Mouse (Mus musculus): Measurements from ENCODE around the gene Spo11. TPM values are rescaled to one million over a fixed set of nuclear protein-coding genes. Genes with fewer than 3 reads are reported as not detected.

Gene Spo11
- polyA plus RNA-seq, 1 experiment from 2014 or later, result 0.20 TPM

- Histone ChIP-seq H3K27me3 (ENCODE audit: low read depth, poor library complexity, severe bottlenecking) (peaks cover 3% of the 10 kb centered on the region; the same call in 1 of the 2 replicates), H3K4me3 (no peak overlapping the region), H3K4me1 (peaks cover 19% of the 10 kb centered on the region), H3K36me3 (no peaks in the 10 kb centered on the region), H3K9me3 (replicated peaks) (no peaks in the 10 kb centered on the region), H3K27ac (replicated peaks) (no peak overlapping the region)
- 92% methylated on average over 5 of the region's 5 CpGs for WGBS
- no peak for DNase-seq (ENCODE audit: low spot score)
Measured at GRCm38 (mm10) chr2:172966480-172966879, 11.0 kb upstream of the Spo11 start.

GRCm38 (mm10) chr2:172971865-172972264 is 5.6 kb upstream of the Spo11 start:
- Histone ChIP-seq H3K4me3 (no peak overlapping the region), H3K27me3 (ENCODE audit: low read depth, poor library complexity, severe bottlenecking) (peaks cover 4% of the 10 kb centered on the region; the same call in 1 of the 2 replicates), H3K36me3 (no peaks in the 10 kb centered on the region), H3K4me1 (peaks cover 26% of the 10 kb centered on the region), H3K27ac (replicated peaks) (no peak overlapping the region), H3K9me3 (replicated peaks) (no peaks in the 10 kb centered on the region)
- no peak for DNase-seq (ENCODE audit: low spot score)
- 84% methylated on average over 2 of the region's 2 CpGs for WGBS

- H3K4me1 ChIP-seq, result peaks cover 41% of the 10 kb centered on the region
- WGBS, result 36% methylated on average over 7 of the region's 7 CpGs
- H3K27ac ChIP-seq (replicated peaks), result no peak overlapping the region
Measured at GRCm38 (mm10) chr2:172973806-172974565, 3.5 kb upstream of the Spo11 start.

DNA sequence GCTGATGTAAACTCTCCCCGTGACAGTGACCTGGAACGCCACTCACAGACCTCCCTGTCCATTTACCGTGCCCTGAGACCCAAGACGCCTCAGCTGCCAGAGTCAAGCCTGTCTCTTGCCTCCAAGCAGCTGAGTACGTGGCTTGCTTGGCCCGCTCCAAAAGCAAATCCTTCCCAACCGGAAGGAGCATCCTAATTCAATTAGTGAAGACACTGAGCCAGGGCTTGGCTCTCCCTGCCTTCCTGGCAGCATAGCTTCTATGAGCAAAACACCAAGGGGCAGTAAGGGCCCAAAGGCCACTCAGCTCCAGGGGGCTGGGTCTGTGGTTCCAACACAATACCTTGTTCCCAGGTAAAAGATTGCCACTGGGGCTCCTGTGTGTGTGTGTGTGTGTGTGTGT is 2.8 kb upstream of the Spo11 start:
- WGBS, result 31% methylated on average over 7 of the region's 7 CpGs
- no peak overlapping the region for H3K4me3 ChIP-seq
- peaks cover 41% of the 10 kb centered on the region for H3K4me1 ChIP-seq
- no peaks in the 10 kb centered on the region for H3K36me3 ChIP-seq
- H3K9me3 ChIP-seq (replicated peaks), result peaks cover 2% of the 10 kb centered on the region
- no peak for DNase-seq (ENCODE audit: low spot score)
- H3K27ac ChIP-seq (replicated peaks), result no peak overlapping the region
- H3K27me3 ChIP-seq (ENCODE audit: low read depth, poor library complexity, severe bottlenecking), result peaks cover 17% of the 10 kb centered on the region

More at GRCm38 (mm10) chr2:172973806-172974565, 3.5 kb upstream of the Spo11 start:
- no peak for DNase-seq (ENCODE audit: low spot score)
- no peaks in the 10 kb centered on the region for H3K9me3 ChIP-seq (replicated peaks)
- no peaks in the 10 kb centered on the region for H3K36me3 ChIP-seq
- no peak overlapping the region for H3K4me3 ChIP-seq
- H3K27me3 ChIP-seq (ENCODE audit: low read depth, poor library complexity, severe bottlenecking), result peaks cover 17% of the 10 kb centered on the region

DNA sequence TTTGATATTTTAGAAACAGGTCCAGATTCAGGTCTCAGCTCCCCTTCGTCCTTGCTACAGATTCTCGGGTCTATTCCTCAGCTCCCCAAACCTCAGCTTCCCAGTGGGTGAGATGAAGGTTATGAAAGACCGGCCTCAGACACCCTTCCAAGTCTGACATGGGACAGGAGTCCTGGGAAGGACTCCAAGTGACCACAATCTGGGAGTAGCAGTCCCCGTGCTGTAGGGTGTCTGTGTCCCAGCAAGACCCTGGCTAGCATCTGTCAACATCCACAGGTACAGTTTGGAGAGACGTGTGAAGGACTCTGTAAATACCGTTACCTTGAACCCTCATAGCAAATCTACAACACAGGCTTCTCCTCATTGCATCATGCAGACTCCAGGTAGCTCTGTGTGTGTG is 2.3 kb upstream of the Spo11 start:
- H3K27ac ChIP-seq (replicated peaks), result no peak overlapping the region
- peaks cover 6% of the 10 kb centered on the region for H3K9me3 ChIP-seq (replicated peaks)
- peaks cover 41% of the 10 kb centered on the region for H3K4me1 ChIP-seq
- 86% methylated on average over 6 of the region's 6 CpGs for WGBS
- H3K36me3 ChIP-seq, result no peaks in the 10 kb centered on the region
- H3K4me3 ChIP-seq, result no peak overlapping the region
- no peak for DNase-seq (ENCODE audit: low spot score)
- peaks cover 17% of the 10 kb centered on the region for H3K27me3 ChIP-seq (ENCODE audit: low read depth, poor library complexity, severe bottlenecking)

DNA sequence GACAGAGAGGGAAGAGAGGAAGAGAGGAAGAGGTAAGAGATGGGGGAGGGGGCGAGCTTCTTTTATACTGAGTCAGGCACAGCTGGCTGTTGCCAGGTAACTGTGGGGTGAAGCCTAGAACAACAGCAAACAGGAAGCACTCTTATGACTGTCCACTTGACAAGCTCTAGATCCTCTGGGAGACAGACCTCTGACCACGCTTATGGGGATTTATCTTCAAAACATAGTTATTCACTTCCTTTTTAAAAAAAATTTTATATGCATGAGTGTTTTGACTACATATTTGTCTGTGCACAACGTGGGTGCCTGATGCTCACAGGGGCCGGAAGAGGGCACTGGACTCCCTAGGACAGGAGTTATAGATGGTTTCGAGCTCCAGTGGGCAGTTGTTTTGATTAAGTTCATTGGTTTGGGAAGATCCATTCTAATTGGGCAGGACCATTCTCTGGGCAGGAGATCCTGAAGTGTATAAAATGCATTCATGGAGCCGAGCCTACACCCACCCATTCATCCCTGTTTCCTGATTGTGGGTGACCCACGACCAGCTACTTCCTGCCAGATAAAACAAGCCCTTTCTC is 750 bp upstream of the Spo11 start:
- Histone ChIP-seq H3K4me1 (peaks cover 41% of the 10 kb centered on the region), H3K27ac (replicated peaks) (peak overlapping the region; percentile 72), H3K36me3 (no peaks in the 10 kb centered on the region), H3K4me3 (no peak overlapping the region), H3K9me3 (replicated peaks) (peaks cover 6% of the 10 kb centered on the region), H3K27me3 (ENCODE audit: low read depth, poor library complexity, severe bottlenecking) (peaks cover 17% of the 10 kb centered on the region)
- DNase-seq (ENCODE audit: low spot score), result no peak
- WGBS, result 25% methylated on average over 7 of the region's 7 CpGs

- H3K4me3 ChIP-seq, result no peak overlapping the region
- H3K27me3 ChIP-seq (ENCODE audit: low read depth, poor library complexity, severe bottlenecking), result peaks cover 17% of the 10 kb centered on the region
- H3K9me3 ChIP-seq (replicated peaks), result peaks cover 6% of the 10 kb centered on the region
- H3K4me1 ChIP-seq, result peaks cover 41% of the 10 kb centered on the region
- no peaks in the 10 kb centered on the region for H3K36me3 ChIP-seq
- peak overlapping the region; percentile 72; the same call in 1 of the 2 replicates for H3K27ac ChIP-seq (replicated peaks)
- DNase-seq (ENCODE audit: low spot score), result no peak
- 57% methylated on average over 4 of the region's 4 CpGs for WGBS
Measured at GRCm38 (mm10) chr2:172978131-172978633, 682 bp downstream of the Spo11 start.

GRCm38 (mm10) chr2:172979666-172980345 is 2.3 kb downstream of the Spo11 start:
- 95% methylated on average over 43 of the region's 43 CpGs for WGBS
- peaks cover 29% of the 10 kb centered on the region for H3K4me1 ChIP-seq

GRCm38 (mm10) chr2:172982776-172983561 is 5.5 kb downstream of the Spo11 start:
- no peak overlapping the region for H3K4me3 ChIP-seq
- 79% methylated on average over 9 of the region's 9 CpGs for WGBS
- H3K27ac ChIP-seq (replicated peaks), result no peak overlapping the region
- no peaks in the 10 kb centered on the region for H3K36me3 ChIP-seq
- DNase-seq (ENCODE audit: low spot score), result no peak
- H3K27me3 ChIP-seq (ENCODE audit: low read depth, poor library complexity, severe bottlenecking), result peaks cover 13% of the 10 kb centered on the region; the same call in 1 of the 2 replicates
- peaks cover 5% of the 10 kb centered on the region for H3K4me1 ChIP-seq
- peaks cover 6% of the 10 kb centered on the region for H3K9me3 ChIP-seq (replicated peaks)

More at GRCm38 (mm10) chr2:172979666-172980345, 2.3 kb downstream of the Spo11 start:
- H3K36me3 ChIP-seq, result no peaks in the 10 kb centered on the region
- H3K4me3 ChIP-seq, result no peak overlapping the region
- H3K27me3 ChIP-seq (ENCODE audit: low read depth, poor library complexity, severe bottlenecking), result peaks cover 17% of the 10 kb centered on the region
- DNase-seq (ENCODE audit: low spot score), result no peak
- H3K9me3 ChIP-seq (replicated peaks), result peaks cover 6% of the 10 kb centered on the region
- H3K27ac ChIP-seq (replicated peaks), result no peak overlapping the region

- DNase-seq (ENCODE audit: low spot score), result no peak
- Histone ChIP-seq H3K36me3 (no peaks in the 10 kb centered on the region), H3K27me3 (ENCODE audit: low read depth, poor library complexity, severe bottlenecking) (peaks cover 9% of the 10 kb centered on the region; the same call in 1 of the 2 replicates), H3K4me3 (no peak overlapping the region), H3K9me3 (replicated peaks) (no peaks in the 10 kb centered on the region), H3K27ac (replicated peaks) (no peak overlapping the region), H3K4me1 (peaks cover 8% of the 10 kb centered on the region)
- WGBS, result 89% methylated on average over 6 of the region's 6 CpGs
Measured at GRCm38 (mm10) chr2:172990161-172990560, 12.7 kb downstream of the Spo11 start.

DNA sequence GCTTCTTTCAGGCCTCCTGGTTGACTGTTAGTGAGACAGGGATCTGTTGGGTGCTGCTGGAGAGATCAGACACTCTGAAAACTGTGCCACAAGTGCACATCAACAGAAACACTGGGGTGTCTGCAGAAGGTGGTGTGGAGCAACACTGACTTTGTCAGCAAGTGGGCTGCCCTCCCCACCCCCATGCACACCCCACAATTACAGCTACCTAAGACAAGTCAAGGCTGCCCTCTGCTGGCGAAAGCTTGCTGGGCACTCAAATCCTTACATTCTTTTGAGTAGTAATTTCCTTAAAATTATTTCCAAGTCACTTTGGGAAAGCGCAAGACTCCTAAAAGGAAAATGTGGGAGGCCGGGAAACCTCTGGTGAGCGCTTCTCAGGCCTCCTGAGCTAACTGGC is 18.7 kb downstream of the Spo11 start:
- Histone ChIP-seq H3K4me1 (peaks cover 20% of the 10 kb centered on the region), H3K9me3 (replicated peaks) (no peaks in the 10 kb centered on the region), H3K36me3 (0 out of 2 replicates have a peak, but pooled peaks cover under 1% of the 10 kb centered on the region), H3K27ac (replicated peaks) (no peak overlapping the region), H3K27me3 (ENCODE audit: low read depth, poor library complexity, severe bottlenecking) (peaks cover 7% of the 10 kb centered on the region; the same call in 1 of the 2 replicates), H3K4me3 (no peak overlapping the region)
- 16% methylated on average over 4 of the region's 4 CpGs for WGBS
- peak; percentile 69 for DNase-seq (ENCODE audit: low spot score)

DNA sequence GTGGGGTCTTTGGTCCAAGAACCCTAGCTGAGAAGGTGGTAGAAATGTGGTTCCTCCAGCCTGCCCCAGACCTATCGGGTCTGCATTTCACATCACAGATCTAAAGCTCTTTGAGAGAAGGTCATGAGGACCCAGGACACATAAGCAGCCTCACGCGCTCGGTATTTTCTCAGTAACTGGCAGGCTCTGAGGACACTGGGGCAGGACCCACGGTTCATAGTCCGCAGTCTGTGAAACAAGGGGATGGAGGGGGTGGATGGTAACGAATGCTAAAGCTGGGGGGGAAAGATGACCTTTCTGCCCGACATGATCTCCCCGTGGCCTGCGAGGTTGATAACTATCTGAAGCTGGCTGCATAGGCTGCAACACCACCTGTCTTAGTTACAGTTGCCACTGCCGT is 20.2 kb downstream of the Spo11 start:
- peaks cover 23% of the 10 kb centered on the region for H3K4me1 ChIP-seq
- H3K36me3 ChIP-seq, result peaks cover 16% of the 10 kb centered on the region
- DNase-seq (ENCODE audit: low spot score), result no peak
- no peak overlapping the region for H3K27ac ChIP-seq (replicated peaks)
- no peak overlapping the region for H3K4me3 ChIP-seq
- WGBS, result 72% methylated on average over 11 of the region's 11 CpGs
- no peaks in the 10 kb centered on the region for H3K9me3 ChIP-seq (replicated peaks)
- peaks cover 7% of the 10 kb centered on the region; the same call in 1 of the 2 replicates for H3K27me3 ChIP-seq (ENCODE audit: low read depth, poor library complexity, severe bottlenecking)
